Mouse (Mus musculus): ENCODE measurements around the gene Rps10. TPM values are rescaled to one million over a fixed set of nuclear protein-coding genes. Genes with fewer than 3 reads are reported as not detected.
A peak's percentile ranks its signal among the peaks of the same experiment; 100 is the strongest.
"Not testable (repeated sequence)": the region's sequence is repeated elsewhere in the genome, so short reads cannot be mapped to it uniquely, and the experiment has no call there.

Rps10 gene
- polyA plus RNA-seq, 1 experiment from 2014 or later = 835 TPM

DNA sequence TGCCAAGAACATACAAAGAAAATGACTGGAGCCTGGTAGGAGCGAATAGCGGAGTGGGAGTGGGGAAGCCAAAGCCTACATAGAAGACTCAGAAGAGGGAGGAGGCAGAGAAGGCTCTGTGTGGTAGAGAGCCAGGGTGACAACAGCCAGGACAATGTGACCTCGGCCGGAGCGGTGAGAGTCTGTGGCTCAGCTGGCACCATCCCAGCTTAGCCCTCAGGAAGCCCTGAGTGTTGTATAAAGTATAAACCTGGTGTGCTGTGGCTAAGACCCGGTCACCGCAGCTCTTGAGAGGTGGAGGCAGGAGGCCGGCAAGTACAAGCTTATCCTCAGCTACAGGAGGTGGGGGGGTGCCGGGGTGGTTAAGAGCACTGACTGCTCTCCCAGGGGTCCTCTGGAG, 864 bp upstream of the Rps10 start:
- no peak for ATAC-seq (replicated peaks; ENCODE audit: low FRiP score)
- peaks cover 7% of the 10 kb centered on the region; the same call in 1 of the 2 replicates for H3K4me1 ChIP-seq (replicated peaks; ENCODE audit: control insufficient read depth, insufficient read depth, low read length)
- 82% methylated on average over 9 of the region's 9 CpGs for WGBS
- DNase-seq (ENCODE audit: low spot score) = no peak
- no peak overlapping the region for H3K9ac ChIP-seq (ENCODE audit: low read length)
- no peaks in the 10 kb centered on the region for H3K27me3 ChIP-seq (ENCODE audit: control insufficient read depth, insufficient read depth, low read length)
- H3K36me3 ChIP-seq (ENCODE audit: control insufficient read depth, insufficient read depth, low read length) = peaks cover 8% of the 10 kb centered on the region
- H3K9me3 ChIP-seq (ENCODE audit: control insufficient read depth, low read length) = no peaks in the 10 kb centered on the region
- no peak overlapping the region for H3K4me3 ChIP-seq (ENCODE audit: low read depth, low read length)
- no peak overlapping the region for H3K4me2 ChIP-seq (ENCODE audit: low read depth, low read length, severe bottlenecking)
- no peak overlapping the region for H3K27ac ChIP-seq (ENCODE audit: low read depth, low read length)

DNA sequence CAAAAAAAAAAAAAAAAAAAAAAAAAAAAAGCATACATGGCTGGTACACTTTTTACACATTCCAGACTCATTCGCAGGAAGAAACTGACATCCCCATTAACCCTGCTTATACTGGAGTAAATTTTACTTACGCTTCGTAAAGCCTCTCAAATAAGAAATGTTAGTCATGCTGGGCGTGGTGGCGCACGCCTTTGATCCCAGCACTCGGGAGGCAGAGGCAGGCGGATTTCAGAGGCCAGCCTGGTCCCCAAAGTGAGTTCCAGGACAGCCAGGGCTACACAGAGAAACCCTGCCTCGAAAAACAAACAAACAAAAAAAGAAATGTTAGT, 930 bp downstream of the Rps10 start:
- not testable (repeated sequence) for ATAC-seq (replicated peaks; ENCODE audit: low FRiP score); DNase-seq (ENCODE audit: low spot score)
- WGBS = 55% methylated on average over 9 of the region's 9 CpGs

DNA sequence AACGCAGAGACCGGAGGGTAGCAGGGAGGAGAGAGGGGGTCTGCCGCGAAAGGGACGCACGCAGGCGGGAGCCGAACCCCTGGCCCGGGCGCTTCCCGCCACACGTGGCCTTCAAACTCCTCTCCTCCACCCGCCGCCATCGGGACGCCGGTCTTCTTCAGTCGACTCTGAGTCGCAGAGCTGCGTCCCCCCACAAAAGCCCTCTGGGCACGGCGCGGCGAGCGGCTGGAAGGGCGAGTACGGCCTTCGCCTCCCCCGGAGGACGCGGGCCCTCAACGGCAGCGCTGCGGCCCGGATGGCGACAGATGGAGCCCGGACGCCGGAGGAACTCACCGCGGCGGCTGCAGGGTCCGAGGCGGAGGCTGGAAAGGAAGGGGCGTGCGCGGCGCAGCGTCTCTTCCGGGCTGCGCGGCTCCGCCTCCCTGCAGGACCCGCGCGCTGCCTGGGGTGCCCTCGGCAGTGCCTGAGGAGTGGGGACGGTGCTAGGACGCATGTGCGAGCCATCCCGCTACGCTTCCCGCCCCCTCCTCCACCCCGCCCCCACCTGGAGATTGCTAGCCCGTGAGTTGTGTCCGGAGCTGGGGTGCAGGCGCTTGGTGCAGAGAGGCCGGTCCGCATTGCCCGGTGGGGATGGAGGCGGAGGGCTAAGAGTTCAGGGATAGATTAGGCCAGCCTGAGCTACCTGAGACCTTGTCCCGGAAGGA, 1.4 kb downstream of the Rps10 start, which contains the start of gene RPS10-NUDT3:
RPS10-NUDT3 (minus strand) TSS at position 352 of the 704 bp plus-strand sequence.
- DNase-seq (ENCODE audit: low spot score) = peak; percentile 97
- H3K4me1 ChIP-seq (replicated peaks; ENCODE audit: control insufficient read depth, insufficient read depth, low read length) = peaks cover 7% of the 10 kb centered on the region; the same call in 1 of the 2 replicates
- peak within 1 kb of the TSS; percentile 61 for H3K4me2 ChIP-seq (ENCODE audit: low read depth, low read length, severe bottlenecking)
- ATAC-seq (replicated peaks; ENCODE audit: low FRiP score) = peak; percentile 98
- no peaks in the 10 kb centered on the region for H3K27me3 ChIP-seq (ENCODE audit: control insufficient read depth, insufficient read depth, low read length)
- WGBS = under 1% methylated on average over 57 of the region's 72 CpGs
- peak within 1 kb of the TSS; percentile 54 for H3K27ac ChIP-seq (ENCODE audit: low read depth, low read length)
- H3K36me3 ChIP-seq (ENCODE audit: control insufficient read depth, insufficient read depth, low read length) = peaks cover 27% of the 10 kb centered on the region
- H3K4me3 ChIP-seq (ENCODE audit: low read depth, low read length) = peak within 1 kb of the TSS; percentile 81
- H3K9ac ChIP-seq (ENCODE audit: low read length) = peak within 1 kb of the TSS; percentile 94
- H3K9me3 ChIP-seq (ENCODE audit: control insufficient read depth, low read length) = no peaks in the 10 kb centered on the region

More for the DNA sequence above, 930 bp downstream of the Rps10 start:
- Histone ChIP-seq H3K27ac (ENCODE audit: low read depth, low read length) (peak overlapping the region; percentile 54; the same call in 1 of the 2 replicates), H3K4me2 (ENCODE audit: low read depth, low read length, severe bottlenecking) (peak overlapping the region; percentile 61), H3K4me3 (ENCODE audit: low read depth, low read length) (peak overlapping the region; percentile 81), H3K36me3 (ENCODE audit: control insufficient read depth, insufficient read depth, low read length) (peaks cover 26% of the 10 kb centered on the region), H3K9ac (ENCODE audit: low read length) (peak overlapping the region; percentile 94)
- not testable (repeated sequence) for H3K27me3 ChIP-seq (ENCODE audit: control insufficient read depth, insufficient read depth, low read length); H3K9me3 ChIP-seq (ENCODE audit: control insufficient read depth, low read length); H3K4me1 ChIP-seq (replicated peaks; ENCODE audit: control insufficient read depth, insufficient read depth, low read length)

DNA sequence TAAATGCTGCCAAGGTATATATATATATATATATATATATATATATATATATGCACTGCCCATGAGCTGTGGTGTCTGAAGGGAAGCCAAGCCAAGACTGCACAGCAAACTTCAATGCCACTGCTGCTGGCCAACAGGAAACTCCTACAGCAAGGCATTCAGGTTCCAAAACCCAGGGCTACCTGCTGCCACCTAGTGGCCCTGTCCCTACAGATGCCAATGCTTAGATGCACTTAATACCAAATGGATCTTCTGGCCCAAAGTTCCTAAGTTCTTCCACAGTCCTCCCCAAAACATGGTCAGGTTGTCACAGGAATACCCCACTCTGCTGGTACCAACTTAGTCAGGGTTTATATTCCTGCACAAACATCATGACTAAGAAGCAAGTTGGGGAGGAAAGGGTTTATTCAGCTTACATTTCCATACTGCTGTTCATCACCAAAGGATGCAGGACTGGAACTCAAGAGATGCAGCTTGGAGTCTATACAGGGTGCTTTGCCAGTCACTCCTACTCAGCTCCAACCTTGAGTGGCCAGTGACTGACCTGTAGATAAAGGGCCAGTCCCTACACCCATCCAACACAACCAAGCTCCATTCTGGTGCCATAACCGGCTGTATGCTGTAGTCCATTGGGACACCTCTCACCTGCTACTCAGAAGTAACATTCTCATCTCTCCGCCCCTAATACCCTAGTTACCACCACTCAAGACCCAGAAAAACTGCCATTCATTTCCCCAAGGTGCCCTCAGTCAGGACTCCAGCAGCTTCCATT, 7.0 kb downstream of the Rps10 start:
- Histone ChIP-seq H3K4me3 (ENCODE audit: low read depth, low read length) (no peak overlapping the region), H3K27me3 (ENCODE audit: control insufficient read depth, insufficient read depth, low read length) (no peaks in the 10 kb centered on the region), H3K36me3 (ENCODE audit: control insufficient read depth, insufficient read depth, low read length) (peaks cover 27% of the 10 kb centered on the region), H3K4me2 (ENCODE audit: low read depth, low read length, severe bottlenecking) (no peak overlapping the region), H3K27ac (ENCODE audit: low read depth, low read length) (no peak overlapping the region), H3K9ac (ENCODE audit: low read length) (no peak overlapping the region), H3K4me1 (replicated peaks; ENCODE audit: control insufficient read depth, insufficient read depth, low read length) (peaks cover 7% of the 10 kb centered on the region; the same call in 1 of the 2 replicates), H3K9me3 (ENCODE audit: control insufficient read depth, low read length) (no peaks in the 10 kb centered on the region)
- ATAC-seq (replicated peaks; ENCODE audit: low FRiP score) (0 out of 2 replicates have a peak, but pooled peaks have one; percentile 11), DNase-seq (ENCODE audit: low spot score) (peak; percentile 89)
- 73% methylated on average over 2 of the region's 2 CpGs for WGBS

DNA sequence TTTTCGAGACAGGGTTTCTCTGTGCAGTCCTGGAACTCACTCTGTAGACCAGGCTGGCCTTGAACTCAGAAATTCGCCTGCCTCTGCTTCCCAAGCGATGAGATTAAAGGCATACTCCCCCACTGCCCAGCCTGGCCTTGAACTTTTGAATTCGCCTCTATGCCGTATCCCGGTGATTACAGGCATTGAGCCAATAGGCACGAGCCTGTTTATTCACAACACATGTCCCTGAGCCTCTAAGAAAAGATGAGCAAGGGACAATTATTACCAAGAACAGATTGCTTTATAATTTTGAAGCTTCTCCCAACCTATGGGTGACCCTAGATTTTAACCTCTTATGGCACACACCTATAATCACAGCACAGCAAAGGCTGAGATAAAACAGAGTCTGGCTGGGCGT, 8.1 kb downstream of the Rps10 start:
- Histone ChIP-seq H3K27me3 (ENCODE audit: control insufficient read depth, insufficient read depth, low read length) (no peaks in the 10 kb centered on the region), H3K9ac (ENCODE audit: low read length) (no peak overlapping the region), H3K36me3 (ENCODE audit: control insufficient read depth, insufficient read depth, low read length) (peaks cover 26% of the 10 kb centered on the region), H3K9me3 (ENCODE audit: control insufficient read depth, low read length) (no peaks in the 10 kb centered on the region), H3K4me3 (ENCODE audit: low read depth, low read length) (no peak overlapping the region), H3K4me1 (replicated peaks; ENCODE audit: control insufficient read depth, insufficient read depth, low read length) (peaks cover 5% of the 10 kb centered on the region; the same call in 1 of the 2 replicates), H3K27ac (ENCODE audit: low read depth, low read length) (no peak overlapping the region), H3K4me2 (ENCODE audit: low read depth, low read length, severe bottlenecking) (no peak overlapping the region)
- no peak for ATAC-seq (replicated peaks; ENCODE audit: low FRiP score)
- DNase-seq (ENCODE audit: low spot score) = no peak
- WGBS = 90% methylated on average over 8 of the region's 8 CpGs

DNA sequence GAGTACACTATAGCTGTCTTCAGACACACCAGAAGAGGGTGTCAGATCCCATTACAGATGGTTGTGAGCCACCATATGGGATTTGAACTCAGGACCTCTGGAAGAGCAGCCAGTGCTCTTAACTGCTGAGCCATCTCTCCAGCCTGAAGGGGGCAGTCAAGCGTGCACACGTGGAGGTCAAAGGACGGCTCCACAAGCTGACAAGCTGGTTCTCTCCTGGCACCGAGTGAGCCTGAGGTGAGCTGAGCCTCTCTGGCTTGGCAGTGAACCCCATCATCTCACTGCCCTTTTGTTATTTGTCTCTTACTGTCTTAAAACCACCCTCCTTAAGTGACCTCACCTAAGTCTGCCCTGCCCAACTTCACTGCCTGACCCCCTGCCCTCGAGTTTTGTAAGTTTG, 9.0 kb downstream of the Rps10 start:
- 37% methylated on average over 5 of the region's 5 CpGs for WGBS

DNA sequence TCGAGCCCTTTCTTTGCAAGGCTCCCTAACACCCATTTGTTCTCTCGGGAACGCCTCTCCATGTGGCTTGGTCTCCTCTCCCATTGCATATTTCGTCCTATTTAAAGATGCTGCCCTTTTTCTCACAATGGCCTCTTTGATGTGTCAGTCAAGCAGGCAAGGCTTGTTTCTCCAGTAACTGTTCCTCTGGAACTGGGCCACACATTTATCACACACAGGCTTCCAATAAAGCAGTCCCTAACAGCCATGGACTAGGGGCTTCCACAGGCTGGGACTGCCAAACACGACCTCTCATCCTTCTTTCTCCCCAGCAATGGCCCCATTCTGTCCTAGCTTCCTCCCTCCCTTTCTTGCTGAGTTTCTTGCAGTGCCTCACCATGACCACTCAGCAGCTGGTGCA, 9.8 kb downstream of the Rps10 start:
- no peak for DNase-seq (ENCODE audit: low spot score)
- no peak overlapping the region for H3K4me2 ChIP-seq (ENCODE audit: low read depth, low read length, severe bottlenecking)
- no peak overlapping the region for H3K27ac ChIP-seq (ENCODE audit: low read depth, low read length)
- no peak overlapping the region for H3K9ac ChIP-seq (ENCODE audit: low read length)
- H3K4me1 ChIP-seq (replicated peaks; ENCODE audit: control insufficient read depth, insufficient read depth, low read length) = no peaks in the 10 kb centered on the region; the same call in 1 of the 2 replicates
- no peaks in the 10 kb centered on the region for H3K27me3 ChIP-seq (ENCODE audit: control insufficient read depth, insufficient read depth, low read length)
- no peak overlapping the region for H3K4me3 ChIP-seq (ENCODE audit: low read depth, low read length)
- peaks cover 12% of the 10 kb centered on the region for H3K36me3 ChIP-seq (ENCODE audit: control insufficient read depth, insufficient read depth, low read length)
- no peaks in the 10 kb centered on the region for H3K9me3 ChIP-seq (ENCODE audit: control insufficient read depth, low read length)
- no peak for ATAC-seq (replicated peaks; ENCODE audit: low FRiP score)
- 36% methylated on average over 5 of the region's 5 CpGs for WGBS

More for the DNA sequence above, 9.0 kb downstream of the Rps10 start:
- Histone ChIP-seq H3K4me3 (ENCODE audit: low read depth, low read length) (no peak overlapping the region), H3K36me3 (ENCODE audit: control insufficient read depth, insufficient read depth, low read length) (peaks cover 19% of the 10 kb centered on the region), H3K9me3 (ENCODE audit: control insufficient read depth, low read length) (no peaks in the 10 kb centered on the region), H3K9ac (ENCODE audit: low read length) (no peak overlapping the region), H3K4me1 (replicated peaks; ENCODE audit: control insufficient read depth, insufficient read depth, low read length) (no peaks in the 10 kb centered on the region; the same call in 1 of the 2 replicates), H3K27me3 (ENCODE audit: control insufficient read depth, insufficient read depth, low read length) (no peaks in the 10 kb centered on the region), H3K27ac (ENCODE audit: low read depth, low read length) (no peak overlapping the region), H3K4me2 (ENCODE audit: low read depth, low read length, severe bottlenecking) (no peak overlapping the region)
- no peak for ATAC-seq (replicated peaks; ENCODE audit: low FRiP score)
- DNase-seq (ENCODE audit: low spot score) = no peak

DNA sequence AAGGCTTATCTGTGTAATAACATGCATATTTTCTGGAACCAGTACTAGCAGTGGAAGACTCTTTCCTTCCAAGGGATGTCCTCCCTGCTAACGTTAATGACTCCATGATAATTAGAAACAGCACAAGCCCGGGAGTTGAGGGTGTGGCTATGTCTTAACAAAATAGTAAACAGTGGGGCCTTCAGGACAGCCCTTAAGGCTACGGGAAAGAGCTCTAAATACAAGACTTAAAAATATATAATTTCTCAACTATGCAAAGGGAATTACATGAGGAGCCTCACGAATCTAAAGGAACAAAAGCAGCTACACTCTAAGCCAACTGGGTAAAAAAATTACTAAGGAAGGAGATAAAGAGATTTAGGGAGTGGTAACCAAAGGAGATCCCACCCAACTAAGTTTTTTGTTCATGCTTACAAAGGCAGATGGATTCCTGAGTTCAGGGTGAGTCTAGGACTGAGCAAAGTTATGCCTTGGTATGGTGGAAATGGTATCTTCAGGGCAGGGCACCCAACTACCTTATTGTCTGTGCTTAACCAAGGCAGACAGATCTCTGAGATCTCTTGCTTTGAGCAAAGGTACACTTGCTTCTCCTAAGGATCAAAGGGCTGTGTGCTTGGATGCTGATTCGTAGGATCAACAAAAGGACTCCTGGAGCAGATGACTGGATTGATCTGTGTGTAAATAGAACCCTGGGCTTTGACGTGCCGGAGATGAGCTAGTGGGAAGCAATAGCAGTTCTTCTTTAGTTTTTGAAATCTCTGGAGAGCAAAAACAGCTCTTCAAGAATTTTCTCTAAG, 10.8 kb downstream of the Rps10 start:
- Histone ChIP-seq H3K9ac (ENCODE audit: low read length) (no peak overlapping the region), H3K36me3 (ENCODE audit: control insufficient read depth, insufficient read depth, low read length) (peaks cover 2% of the 10 kb centered on the region; the same call in 1 of the 2 replicates), H3K27ac (ENCODE audit: low read depth, low read length) (no peak overlapping the region), H3K4me3 (ENCODE audit: low read depth, low read length) (no peak overlapping the region), H3K9me3 (ENCODE audit: control insufficient read depth, low read length) (no peaks in the 10 kb centered on the region), H3K27me3 (ENCODE audit: control insufficient read depth, insufficient read depth, low read length) (no peaks in the 10 kb centered on the region), H3K4me2 (ENCODE audit: low read depth, low read length, severe bottlenecking) (no peak overlapping the region), H3K4me1 (replicated peaks; ENCODE audit: control insufficient read depth, insufficient read depth, low read length) (peaks cover 5% of the 10 kb centered on the region; the same call in 1 of the 2 replicates)
- ATAC-seq (replicated peaks; ENCODE audit: low FRiP score) (no peak), DNase-seq (ENCODE audit: low spot score) (no peak)
- 38% methylated on average over 7 of the region's 7 CpGs for WGBS
